Mouse (Mus musculus) adrenal gland, adult 18-20 months (tissue): ENCODE measurements around the gene Agxt2. TPM values are rescaled to one million over a fixed set of nuclear protein-coding genes. Genes with fewer than 3 reads are reported as not detected.

Source experiments
- DNase-seq, 2 experiments: peaks; one replicate each; pipeline ENCODE4 v3.0.0; 2021 to 2022; ENCODE audit warnings: low spot score in 2 of 2
- total RNA-seq, 2 experiments: library from RNA; stranded (reverse); gene quantifications; 1 replicate in 1 of 2; 2 replicates in 1 of 2; pipeline ENCODE4 v1.2.3; 2021

Agxt2 gene
- total RNA-seq, 2 experiments from 2014 or later = 1.1 to 6.8 TPM

DNA sequence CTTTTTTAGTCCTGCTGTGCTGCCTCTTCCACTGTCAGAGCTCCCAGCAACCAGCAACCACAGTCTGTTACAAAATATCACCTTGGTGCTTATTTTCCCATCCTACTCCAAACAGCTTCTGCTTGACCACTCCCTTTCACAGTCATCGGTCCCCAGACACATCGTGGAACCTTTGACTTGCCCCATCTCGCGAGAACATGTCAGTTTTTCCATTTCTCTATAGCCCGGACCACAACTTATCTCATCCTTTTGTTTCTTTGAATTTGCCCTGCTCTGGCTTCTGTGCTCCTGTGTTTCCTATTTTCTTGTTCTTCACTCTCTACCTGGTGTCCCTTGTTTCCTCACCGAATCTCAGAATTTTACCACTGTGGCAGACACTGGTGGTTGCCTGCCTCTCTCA is 67.8 kb downstream of the Agxt2 start:
- no peak for DNase-seq

- no peak for DNase-seq
Measured at GRCm38 (mm10) chr15:10426545-10427266, 68.4 kb downstream of the Agxt2 start.

GRCm38 (mm10) chr15:10436893-10437292 is 78.6 kb downstream of the Agxt2 start:
- no peak for DNase-seq

- DNase-seq = no peak
Measured at GRCm38 (mm10) chr15:10439963-10440362, 81.6 kb downstream of the Agxt2 start.

DNA sequence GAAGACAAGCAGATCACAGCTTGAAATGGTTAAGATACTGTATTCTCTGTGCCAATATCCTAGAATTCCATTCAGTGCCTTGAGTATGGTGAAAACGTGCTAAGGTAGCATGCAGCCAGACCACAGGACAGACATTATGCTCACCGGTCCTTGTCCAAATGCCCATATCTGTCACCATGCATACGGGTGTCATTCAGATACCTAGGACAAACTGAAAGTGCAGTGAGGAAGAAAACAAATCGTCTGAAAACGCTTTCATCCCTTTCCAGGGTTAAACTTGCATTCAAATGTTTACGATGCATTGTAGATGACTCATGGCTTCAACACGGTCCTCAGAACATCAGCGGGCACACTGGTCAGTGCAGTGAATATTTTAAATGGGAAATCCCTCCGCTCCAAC is 83.2 kb downstream of the Agxt2 start:
- DNase-seq = no peak

DNA sequence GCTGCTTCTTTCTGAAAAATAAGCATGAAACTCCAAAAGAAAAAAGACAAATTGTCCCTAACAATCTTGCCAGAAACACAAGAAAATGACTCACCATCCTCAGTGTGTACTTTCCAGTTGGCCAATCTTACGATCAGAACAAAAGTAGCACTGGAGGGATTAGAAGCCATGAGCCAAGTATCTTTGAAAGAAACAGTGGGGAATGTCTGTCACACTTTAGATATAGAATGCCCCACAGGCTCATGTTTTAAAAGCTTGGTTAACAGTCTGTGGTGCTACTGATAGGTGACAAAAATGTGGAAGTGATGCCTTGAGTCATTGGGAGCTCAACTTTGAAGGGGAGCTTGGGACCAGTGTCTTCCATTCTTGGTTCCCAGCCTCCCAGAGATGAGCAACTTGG is 83.9 kb downstream of the Agxt2 start:
- no peak for DNase-seq

DNA sequence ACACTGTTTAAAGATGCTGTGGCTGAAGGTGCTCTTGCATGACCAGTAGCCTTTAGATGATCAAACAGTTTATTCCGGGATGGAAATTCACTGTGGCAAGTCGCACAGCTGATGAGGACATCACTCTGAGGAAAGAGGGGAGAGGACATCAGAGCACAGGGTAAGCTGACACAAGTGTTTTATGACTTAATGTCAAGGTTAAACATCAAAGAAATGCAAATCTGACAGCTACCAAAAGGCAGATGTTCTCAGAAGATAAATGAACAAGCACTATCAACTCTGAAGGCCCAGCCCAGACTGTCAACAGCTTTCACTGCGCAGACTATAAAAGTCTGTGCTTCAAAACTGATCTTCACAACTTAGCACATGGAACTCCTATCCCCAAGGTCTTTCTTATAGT is 88.8 kb downstream of the Agxt2 start:
- no peak for DNase-seq

Other genes starting within 250 kb of the Agxt2 start
- gene Prlr, start 181.3 kb upstream of the Agxt2 start, total RNA-seq = 100 to 1,000 TPM in 1 of 2 experiments, 10 to 100 TPM in 1; 50.9 to 307 TPM
- gene Gm21973, start 33.2 kb upstream of the Agxt2 start, total RNA-seq = not detected
- 10 to 100 TPM; 43.6 to 44.8 TPM for gene Dnajc21, start 112.0 kb downstream of the Agxt2 start, total RNA-seq
- 10 to 100 TPM; 49.7 to 51.4 TPM for gene Brix1, start 127.4 kb downstream of the Agxt2 start, total RNA-seq
- 10 to 100 TPM; 12.0 to 15.3 TPM for gene Rad1, start 127.5 kb downstream of the Agxt2 start, total RNA-seq
- gene Ttc23l, start 200.1 kb downstream of the Agxt2 start, total RNA-seq = not detected